Mouse (Mus musculus) liver, embryonic 12.5 days (tissue): ENCODE data around the gene Foxn3. TPM values are rescaled to one million over a fixed set of nuclear protein-coding genes. Genes with fewer than 3 reads are reported as not detected.

Experiments used
- ATAC-seq: fragments of 200-750 bp; cut with Nextera tagmentation; 2 replicates; pipeline ENCODE4 v1.8.0; 2017; ENCODE audit warnings: moderate number of reproducible peaks, mild to moderate bottlenecking, moderate library complexity
- H3K27ac ChIP-seq: fragments of 300-500 bp; sonication (generic); 2 replicates; pipeline ENCODE4 v1.5.1; 2016; ENCODE audit warnings: mild to moderate bottlenecking
- H3K27me3 ChIP-seq: fragments of 300-500 bp; sonication (generic); replicated peaks from 2 replicates; pipeline ENCODE4 v1.6.1; 2016; ENCODE audit warnings: mild to moderate bottlenecking, moderate library complexity
- H3K36me3 ChIP-seq: fragments of 300-500 bp; sonication (generic); 2 replicates; pipeline ENCODE4 v1.6.1; 2016; ENCODE audit warnings: mild to moderate bottlenecking, moderate library complexity
- H3K4me1 ChIP-seq: fragments of 300-500 bp; sonication (generic); 2 replicates; pipeline ENCODE4 v1.6.1; 2016
- H3K4me2 ChIP-seq: fragments of 300-500 bp; sonication (generic); 2 replicates; pipeline ENCODE4 v1.6.1; 2016; ENCODE audit warnings: mild to moderate bottlenecking, moderate library complexity
- H3K4me3 ChIP-seq: fragments of 300-500 bp; sonication (generic); 2 replicates; pipeline ENCODE4 v1.5.1; 2016; ENCODE audit warnings: mild to moderate bottlenecking, moderate library complexity
- H3K9ac ChIP-seq: fragments of 300-500 bp; sonication (generic); 2 replicates; pipeline ENCODE4 v1.6.1; 2016; ENCODE audit warnings: mild to moderate bottlenecking, moderate library complexity
- H3K9me3 ChIP-seq: fragments of 300-500 bp; sonication (generic); replicated peaks from 2 replicates; pipeline ENCODE4 v1.6.1; 2016; ENCODE audit warnings: mild to moderate bottlenecking, moderate library complexity
- WGBS: fragments of 180-500 bp; shearing (Covaris S2); methylation state at CpG from one replicate; pipeline ENCODE4 v1.1.7; 2016; ENCODE audit not compliant: insufficient replicate concordance; 5-methylcytosine and 5-hydroxymethylcytosine counted together
- polyA plus RNA-seq: library from polyadenylated mRNA; unstranded; fragments of >200 nt; fragmentation: Nextera tagmentation; extraction: Ambion mirVana; gene quantifications from 2 replicates; pipeline ENCODE4 v1.2.1, GENCODE M21; 2016

Foxn3 gene
- polyA plus RNA-seq, 1 experiment from 2014 or later, result 25.8 TPM

DNA sequence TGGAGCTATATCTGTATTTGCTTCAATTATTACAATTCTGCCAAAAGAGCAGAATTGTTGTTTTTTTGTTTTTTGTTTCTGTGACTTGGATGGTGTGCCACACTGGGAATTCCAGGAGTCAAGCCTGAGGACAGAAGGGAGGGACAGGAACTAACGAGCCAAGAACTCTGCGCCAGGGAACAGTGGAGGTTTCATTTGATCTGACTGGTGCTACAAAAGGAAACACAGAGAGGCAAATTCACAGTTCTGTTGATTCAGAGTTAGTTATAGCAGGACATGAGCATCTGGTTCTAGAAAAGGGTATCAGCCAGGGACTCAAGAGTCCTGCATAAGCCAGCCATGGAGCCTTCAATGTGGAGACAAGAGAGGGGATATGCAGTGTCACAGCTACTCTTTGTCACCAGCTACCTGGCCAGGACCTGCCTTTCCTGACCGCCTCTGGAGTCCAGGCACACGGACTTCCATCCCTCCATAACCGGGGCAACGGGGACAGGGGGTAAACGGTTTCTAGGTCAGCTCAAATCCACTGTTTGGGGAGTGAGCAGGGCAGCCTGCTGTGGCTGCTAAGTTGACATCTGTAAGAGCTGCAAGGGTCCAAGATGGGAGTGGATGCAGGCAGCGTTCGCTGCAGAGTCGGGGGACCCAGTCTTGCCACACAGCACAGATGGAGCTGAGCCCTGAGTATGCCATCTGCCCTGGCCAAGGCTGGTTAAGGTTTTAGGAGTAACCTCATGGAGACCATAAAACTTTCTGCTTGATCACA, 316.2 kb downstream of the Foxn3 start:
- H3K4me2 ChIP-seq, result no peak overlapping the region
- WGBS, result 77% methylated on average over 10 of the region's 10 CpGs
- no peak overlapping the region for H3K4me3 ChIP-seq
- H3K27ac ChIP-seq, result no peak overlapping the region
- no peaks in the 10 kb centered on the region for H3K9me3 ChIP-seq
- H3K27me3 ChIP-seq, result no peaks in the 10 kb centered on the region
- no peaks in the 10 kb centered on the region for H3K36me3 ChIP-seq
- no peak overlapping the region for H3K9ac ChIP-seq
- ATAC-seq, result no peak
- H3K4me1 ChIP-seq, result peaks cover 14% of the 10 kb centered on the region

DNA sequence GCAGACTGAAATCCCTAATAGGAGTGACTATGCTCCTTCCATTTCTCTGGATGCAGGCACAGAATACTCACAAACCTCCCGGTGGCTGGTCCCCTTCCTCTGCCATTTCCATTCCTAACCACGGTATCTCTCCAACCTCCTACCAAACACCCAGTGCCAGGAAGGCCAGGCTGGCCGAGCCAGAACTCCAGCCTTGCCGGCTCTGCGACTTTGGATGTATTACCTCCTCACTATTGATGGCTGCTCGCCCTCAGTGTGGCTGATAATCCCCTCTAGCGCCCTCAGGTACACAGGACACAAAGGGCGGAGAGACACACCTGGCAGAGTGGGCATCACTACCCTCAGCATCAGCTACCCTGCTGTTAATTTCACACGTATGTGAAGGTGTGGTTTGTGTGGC, 318.7 kb downstream of the Foxn3 start:
- Histone ChIP-seq H3K4me1 (peaks cover 18% of the 10 kb centered on the region), H3K27ac (no peak overlapping the region), H3K9me3 (no peaks in the 10 kb centered on the region), H3K4me2 (no peak overlapping the region), H3K9ac (no peak overlapping the region), H3K36me3 (no peaks in the 10 kb centered on the region), H3K4me3 (no peak overlapping the region), H3K27me3 (no peaks in the 10 kb centered on the region)
- no peak for ATAC-seq
- 83% methylated on average over 9 of the region's 9 CpGs for WGBS

DNA sequence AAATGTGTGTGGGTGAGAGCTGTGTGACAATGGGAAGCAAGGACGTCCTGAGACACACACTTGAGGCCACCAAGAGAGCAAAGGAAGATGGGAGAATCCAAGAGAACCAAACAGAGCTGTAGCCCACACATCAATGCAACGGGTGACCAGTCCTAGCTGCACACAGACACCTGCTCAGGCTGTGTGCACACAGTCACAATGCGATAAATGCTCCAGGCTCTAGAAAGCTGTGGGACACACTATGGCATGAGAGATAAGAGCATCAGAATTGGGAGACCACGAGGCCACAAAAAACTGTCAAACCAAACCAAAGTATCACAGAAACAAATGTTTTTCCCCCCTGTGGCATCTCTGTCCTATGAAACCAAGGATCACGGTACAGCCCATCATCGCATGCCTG, 319.1 kb downstream of the Foxn3 start:
- Histone ChIP-seq H3K4me1 (peaks cover 16% of the 10 kb centered on the region), H3K27me3 (no peaks in the 10 kb centered on the region), H3K36me3 (no peaks in the 10 kb centered on the region), H3K4me3 (no peak overlapping the region), H3K9ac (no peak overlapping the region), H3K9me3 (no peaks in the 10 kb centered on the region), H3K4me2 (no peak overlapping the region), H3K27ac (no peak overlapping the region)
- 57% methylated on average over 6 of the region's 6 CpGs for WGBS
- ATAC-seq, result no peak

DNA sequence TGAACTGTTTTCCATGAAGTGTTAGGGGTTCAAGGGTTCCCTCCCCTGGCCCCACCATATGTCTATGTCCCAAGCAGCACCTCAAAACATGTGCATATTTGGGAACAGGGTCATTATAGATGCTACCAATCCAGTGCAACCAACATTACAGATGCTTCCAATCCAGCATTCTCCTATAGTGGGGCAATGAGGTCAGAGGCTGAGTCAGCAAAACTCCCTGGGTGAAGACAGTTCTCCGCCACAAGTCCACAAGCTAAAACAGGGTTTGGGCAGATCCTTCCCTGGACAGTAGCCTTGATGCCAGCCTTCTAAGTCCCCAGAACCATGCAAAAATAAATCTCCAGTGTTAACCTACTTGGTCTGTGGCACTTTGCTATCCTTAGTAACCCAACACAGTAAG, 320.1 kb downstream of the Foxn3 start:
- H3K9me3 ChIP-seq, result no peaks in the 10 kb centered on the region
- no peak overlapping the region for H3K9ac ChIP-seq
- no peak overlapping the region for H3K27ac ChIP-seq
- peaks cover 12% of the 10 kb centered on the region for H3K4me1 ChIP-seq
- WGBS, result 87% methylated on average over 1 of the region's 1 CpGs
- no peak overlapping the region for H3K4me3 ChIP-seq
- H3K27me3 ChIP-seq, result no peaks in the 10 kb centered on the region
- H3K36me3 ChIP-seq, result no peaks in the 10 kb centered on the region
- ATAC-seq, result no peak
- no peak overlapping the region for H3K4me2 ChIP-seq

DNA sequence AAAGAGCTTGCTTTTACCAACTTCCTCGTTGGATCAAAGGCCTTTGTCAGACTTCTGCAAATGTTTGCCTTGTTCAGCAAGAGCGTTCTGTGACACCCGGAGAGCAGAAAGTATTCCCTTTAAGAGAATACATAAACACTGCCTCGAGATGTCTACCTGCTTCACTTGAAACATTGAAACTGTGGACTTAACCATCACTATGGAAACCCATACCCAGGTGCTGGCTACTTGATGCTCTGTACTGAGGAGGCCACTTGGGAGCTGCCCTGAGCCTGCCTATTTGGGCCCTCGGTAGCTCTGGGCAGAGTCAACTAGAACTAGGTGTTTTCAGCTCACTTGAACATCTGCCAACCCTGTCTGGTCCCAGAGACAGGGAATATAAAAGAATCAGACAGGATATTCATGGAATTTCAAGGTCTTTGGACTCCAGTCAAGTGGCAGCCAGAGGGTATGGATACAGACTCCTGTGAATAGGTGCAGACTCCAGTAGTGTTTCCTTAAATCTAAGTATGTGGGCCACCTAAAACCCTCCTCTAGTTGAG, 323.1 kb downstream of the Foxn3 start:
- Histone ChIP-seq H3K4me1 (peaks cover 12% of the 10 kb centered on the region), H3K9ac (no peak overlapping the region), H3K27me3 (no peaks in the 10 kb centered on the region), H3K36me3 (no peaks in the 10 kb centered on the region), H3K4me3 (no peak overlapping the region), H3K27ac (no peak overlapping the region), H3K9me3 (no peaks in the 10 kb centered on the region), H3K4me2 (no peak overlapping the region)
- no peak for ATAC-seq
- 56% methylated on average over 5 of the region's 5 CpGs for WGBS

DNA sequence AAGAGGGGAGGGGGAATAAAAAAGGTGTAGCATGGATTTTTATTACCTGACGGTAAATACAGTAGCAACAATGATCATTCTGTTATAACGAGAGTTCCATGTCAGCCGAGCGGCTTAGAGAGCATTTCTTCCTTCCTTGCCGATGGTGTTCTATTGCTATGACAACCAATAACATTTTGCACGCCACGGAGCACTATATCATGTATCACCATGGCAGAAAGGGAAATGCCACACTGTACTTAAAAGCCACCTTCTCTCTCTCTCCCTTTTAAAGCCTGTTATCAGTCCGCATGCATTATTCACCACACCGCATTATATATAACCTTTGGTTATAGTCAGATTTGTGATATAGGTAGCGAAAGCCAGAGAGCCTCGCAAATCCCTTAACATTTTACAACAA, 323.6 kb downstream of the Foxn3 start:
- ATAC-seq, result no peak
- Histone ChIP-seq H3K4me2 (no peak overlapping the region), H3K27me3 (no peaks in the 10 kb centered on the region), H3K4me3 (no peak overlapping the region), H3K36me3 (no peaks in the 10 kb centered on the region), H3K9me3 (no peaks in the 10 kb centered on the region), H3K9ac (no peak overlapping the region), H3K27ac (no peak overlapping the region), H3K4me1 (peaks cover 12% of the 10 kb centered on the region)
- 81% methylated on average over 11 of the region's 11 CpGs for WGBS

DNA sequence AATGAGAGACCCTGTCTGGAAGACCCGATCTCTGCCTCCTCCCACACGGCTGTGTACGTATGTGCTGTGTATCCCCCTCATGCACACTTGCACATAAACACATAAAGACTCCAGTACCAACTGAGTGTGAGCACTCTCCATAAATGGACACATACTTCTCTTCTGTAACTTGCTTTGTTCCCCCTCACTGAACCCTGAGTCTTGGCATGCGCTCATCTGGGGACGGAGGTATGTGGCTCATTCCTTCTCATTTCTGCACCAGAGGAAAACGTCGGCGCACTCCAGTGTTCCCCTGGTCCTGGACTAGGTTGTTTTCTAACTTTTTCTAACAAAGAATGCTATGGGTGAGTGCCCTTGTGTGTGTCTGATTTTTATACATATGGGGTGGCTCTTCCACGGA, 325.9 kb downstream of the Foxn3 start:
- ATAC-seq, result no peak
- Histone ChIP-seq H3K9ac (no peak overlapping the region), H3K27ac (no peak overlapping the region), H3K4me3 (no peak overlapping the region), H3K4me1 (peaks cover 23% of the 10 kb centered on the region), H3K36me3 (no peaks in the 10 kb centered on the region), H3K9me3 (no peaks in the 10 kb centered on the region), H3K27me3 (no peaks in the 10 kb centered on the region), H3K4me2 (no peak overlapping the region)
- WGBS, result 84% methylated on average over 9 of the region's 9 CpGs

DNA sequence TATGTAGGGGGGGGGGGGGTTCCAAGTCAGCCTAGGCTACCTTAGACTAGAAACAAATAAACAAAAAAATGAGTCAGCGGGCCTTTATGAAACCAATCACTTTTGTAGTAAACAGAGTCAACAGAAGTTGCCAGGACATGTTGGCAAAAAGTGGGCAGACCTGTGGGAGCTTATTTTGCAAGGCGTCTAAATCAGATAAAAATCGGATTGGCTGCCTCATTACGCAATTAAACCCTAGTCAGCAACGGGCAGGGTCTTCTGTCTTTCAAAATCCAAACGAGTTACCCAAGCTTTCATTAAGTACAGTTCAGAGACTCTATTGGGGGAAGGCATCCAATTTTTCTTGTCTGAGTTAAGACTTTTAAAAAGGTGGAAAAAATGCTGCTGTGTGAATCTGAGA, 329.0 kb downstream of the Foxn3 start:
- H3K27me3 ChIP-seq, result no peaks in the 10 kb centered on the region
- no peak overlapping the region for H3K9ac ChIP-seq
- no peak overlapping the region for H3K4me2 ChIP-seq
- H3K4me1 ChIP-seq, result peaks cover 28% of the 10 kb centered on the region
- no peak overlapping the region for H3K27ac ChIP-seq
- ATAC-seq, result no peak
- no peaks in the 10 kb centered on the region for H3K36me3 ChIP-seq
- no peaks in the 10 kb centered on the region for H3K9me3 ChIP-seq
- no peak overlapping the region for H3K4me3 ChIP-seq
- WGBS, result 56% methylated on average over 6 of the region's 6 CpGs

DNA sequence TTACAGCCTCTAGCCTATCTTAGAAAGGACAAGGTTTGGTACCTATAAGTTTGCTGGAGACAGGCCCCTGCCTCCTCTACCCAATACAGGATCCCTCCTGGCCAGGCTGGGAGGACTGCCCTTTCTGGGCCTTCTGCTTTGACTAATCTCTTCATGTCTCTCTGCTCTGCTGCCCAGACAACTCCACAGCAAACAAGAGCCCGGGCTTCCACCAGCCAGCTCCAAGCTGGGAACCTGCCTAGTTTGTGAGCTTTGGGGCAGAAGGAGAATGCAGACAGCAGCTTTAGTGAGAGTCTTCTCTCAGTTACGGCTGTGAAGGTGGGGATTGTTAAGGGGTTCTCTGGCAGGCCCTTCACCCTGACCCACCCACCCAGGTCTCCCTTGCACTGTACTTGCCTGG, 330.0 kb downstream of the Foxn3 start:
- no peaks in the 10 kb centered on the region for H3K36me3 ChIP-seq
- 49% methylated on average over 2 of the region's 2 CpGs for WGBS
- H3K27me3 ChIP-seq, result no peaks in the 10 kb centered on the region
- H3K4me3 ChIP-seq, result no peak overlapping the region
- no peak overlapping the region for H3K27ac ChIP-seq
- H3K9ac ChIP-seq, result no peak overlapping the region
- peaks cover 28% of the 10 kb centered on the region for H3K4me1 ChIP-seq
- no peak overlapping the region for H3K4me2 ChIP-seq
- no peak; the same call in 1 of the 2 replicates for ATAC-seq
- no peaks in the 10 kb centered on the region for H3K9me3 ChIP-seq

DNA sequence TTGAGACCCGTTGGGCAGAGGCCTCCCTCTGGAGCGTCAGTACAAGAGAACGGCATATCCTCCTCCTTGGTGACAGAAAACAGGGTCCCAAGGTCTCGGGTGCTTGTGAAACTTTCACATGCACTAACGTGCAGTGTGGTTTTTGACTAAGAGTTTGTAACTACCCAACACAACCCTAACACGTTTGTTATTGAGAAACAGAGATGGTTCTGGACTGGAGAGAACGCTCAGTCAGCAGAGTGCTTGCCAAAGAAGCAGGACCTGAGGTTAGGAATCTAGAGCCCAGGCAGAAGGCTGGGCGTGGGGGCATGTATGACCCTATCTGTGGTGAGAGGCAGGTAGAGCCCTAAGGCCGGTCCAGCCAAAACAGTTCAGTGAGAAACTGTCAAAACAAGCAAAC, 330.9 kb downstream of the Foxn3 start:
- H3K4me1 ChIP-seq, result peaks cover 28% of the 10 kb centered on the region
- H3K4me3 ChIP-seq, result no peak overlapping the region
- 68% methylated on average over 9 of the region's 9 CpGs for WGBS
- H3K9ac ChIP-seq, result no peak overlapping the region
- H3K4me2 ChIP-seq, result no peak overlapping the region
- no peaks in the 10 kb centered on the region for H3K9me3 ChIP-seq
- no peak for ATAC-seq
- no peaks in the 10 kb centered on the region for H3K27me3 ChIP-seq
- H3K36me3 ChIP-seq, result no peaks in the 10 kb centered on the region
- no peak overlapping the region for H3K27ac ChIP-seq

DNA sequence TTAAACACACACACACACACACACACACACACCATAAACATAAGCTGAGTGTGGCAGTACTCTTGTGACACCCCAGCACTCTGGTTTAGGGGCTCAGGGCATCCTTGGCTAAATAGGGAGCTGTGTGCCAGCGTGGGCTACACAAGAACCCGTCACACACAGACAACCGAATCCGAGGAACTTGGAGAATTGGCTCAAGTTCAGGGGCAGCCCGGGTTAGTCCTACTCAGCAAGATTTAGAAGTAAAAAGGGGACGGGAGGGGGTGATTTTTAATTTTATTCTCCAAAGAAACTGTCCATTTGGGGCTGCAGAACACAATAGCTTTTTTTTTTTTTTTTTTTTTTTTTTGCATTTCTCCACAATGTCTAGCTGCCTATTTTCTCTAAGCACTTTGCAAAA, 332.1 kb downstream of the Foxn3 start:
- Histone ChIP-seq H3K4me2 (no peak overlapping the region), H3K9me3 (no peaks in the 10 kb centered on the region), H3K27me3 (no peaks in the 10 kb centered on the region), H3K4me1 (peaks cover 28% of the 10 kb centered on the region), H3K27ac (no peak overlapping the region), H3K4me3 (no peak overlapping the region), H3K9ac (no peak overlapping the region), H3K36me3 (no peaks in the 10 kb centered on the region)
- 87% methylated on average over 6 of the region's 6 CpGs for WGBS
- no peak for ATAC-seq

DNA sequence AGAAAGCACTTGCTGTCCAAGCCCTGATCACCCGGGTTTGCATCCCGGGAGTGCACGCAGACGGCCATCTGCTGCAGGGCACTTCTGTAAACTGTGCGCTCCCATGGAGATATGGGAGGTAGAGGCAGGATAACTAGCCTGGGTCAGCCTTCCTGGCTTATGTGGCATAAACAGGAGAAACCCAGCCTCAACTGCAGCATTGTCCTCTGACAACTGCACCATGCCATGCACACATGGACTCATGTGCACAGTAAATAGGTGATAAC, 332.7 kb downstream of the Foxn3 start:
- WGBS, result 71% methylated on average over 5 of the region's 5 CpGs
- no peak overlapping the region for H3K4me2 ChIP-seq
- no peaks in the 10 kb centered on the region for H3K27me3 ChIP-seq
- no peak for ATAC-seq
- no peak overlapping the region for H3K27ac ChIP-seq
- H3K4me3 ChIP-seq, result no peak overlapping the region
- peaks cover 29% of the 10 kb centered on the region for H3K4me1 ChIP-seq
- no peaks in the 10 kb centered on the region for H3K36me3 ChIP-seq
- H3K9me3 ChIP-seq, result no peaks in the 10 kb centered on the region
- no peak overlapping the region for H3K9ac ChIP-seq
